Mouse (Mus musculus) neutrophil, adult 5-6 weeks (primary cell): ENCODE data around the gene Tmem151b. TPM values are rescaled to one million over a fixed set of nuclear protein-coding genes. Genes with fewer than 3 reads are reported as not detected.
A peak's percentile ranks its signal among the peaks of the same experiment; 100 is the strongest.

Experiments
- ATAC-seq: fragments of 151-379, 151-347 bp; 2 replicates; pipeline ENCODE4 v1.8.0; 2017; ENCODE audit warnings: mild to moderate bottlenecking, moderate TSS enrichment; ENCODE audit not compliant: insufficient number of reproducible peaks, poor library complexity, low FRiP score, severe bottlenecking; ENCODE audit errors: extremely low read depth
- total RNA-seq: library from RNA; stranded (forward); fragments of 200-1000 nt; gene quantifications from 2 replicates; pipeline ENCODE4 v1.2.3, GENCODE M21; 2017

The Tmem151b gene
- total RNA-seq = 0.12 and 0.23 TPM in 2 replicates

DNA sequence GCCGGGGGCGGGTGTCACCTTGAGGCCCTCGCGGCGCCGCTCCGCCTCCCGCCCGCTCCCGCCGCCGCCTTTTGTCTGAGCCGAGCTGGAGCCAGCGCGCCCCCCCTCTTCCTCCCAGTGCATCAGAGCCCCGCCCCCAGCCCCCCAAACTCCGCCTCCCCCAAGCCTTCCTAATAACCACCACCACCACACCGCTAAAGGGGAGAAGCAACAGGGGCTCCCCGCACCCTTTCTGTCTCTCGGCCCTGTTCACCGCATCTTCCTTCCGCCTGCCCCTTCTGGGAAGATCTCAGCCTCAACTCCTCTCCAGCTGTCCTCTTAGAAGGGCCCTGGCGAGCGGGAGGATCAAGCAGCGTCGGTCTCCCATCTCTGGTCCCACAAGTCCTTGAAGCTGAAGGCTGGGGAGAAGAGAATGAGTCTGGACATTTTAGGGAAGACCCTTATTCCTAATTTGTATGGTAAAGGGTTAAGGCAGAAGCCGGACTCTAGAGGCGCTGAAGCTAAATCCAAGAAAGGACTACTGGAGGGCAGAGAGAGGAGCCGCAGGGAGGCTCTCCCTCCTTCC, at the start of gene Tmem151b:
Gene Tmem151b, minus strand, starts transcription at position 61 of the 565 bp plus-strand sequence.
- no peak for ATAC-seq

DNA sequence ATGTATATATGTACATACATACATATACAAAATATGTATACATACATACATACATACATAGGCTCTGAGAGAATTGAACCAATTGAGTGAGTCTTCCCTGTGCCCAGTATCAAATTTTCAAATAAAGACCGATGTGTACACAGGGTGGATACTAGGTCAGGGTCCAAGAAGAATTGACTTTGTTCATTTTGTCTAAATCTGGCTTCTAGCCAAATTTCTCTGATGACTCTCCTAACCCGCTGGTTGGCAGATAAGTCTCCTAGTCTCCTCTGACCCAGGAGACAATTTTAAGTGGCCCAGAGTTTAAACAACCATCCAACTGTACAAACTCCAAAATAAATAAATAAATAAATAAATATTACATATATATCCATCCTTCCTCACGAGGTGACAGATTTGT, 49.4 kb upstream of the Tmem151b start:
- no peak for ATAC-seq

DNA sequence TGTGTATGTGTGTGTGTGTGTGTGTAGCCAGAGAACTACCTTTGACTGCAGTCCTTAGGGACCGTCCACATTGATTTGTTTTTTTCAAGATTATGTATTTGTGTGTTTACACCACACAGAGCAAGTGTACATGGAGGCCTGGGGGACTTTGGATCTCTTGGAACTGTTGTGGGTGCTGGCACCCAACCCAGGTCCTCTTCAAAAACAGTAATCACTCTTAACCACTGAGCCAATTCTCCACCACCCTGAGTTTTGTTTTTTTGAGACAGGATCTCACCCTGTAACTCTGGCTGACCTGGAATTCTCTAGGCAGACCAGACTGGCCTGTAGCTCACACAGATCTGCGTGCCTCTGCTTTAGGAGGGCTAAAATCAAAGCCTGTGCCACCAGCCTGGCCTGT, 48.9 kb upstream of the Tmem151b start:
- ATAC-seq = no peak

DNA sequence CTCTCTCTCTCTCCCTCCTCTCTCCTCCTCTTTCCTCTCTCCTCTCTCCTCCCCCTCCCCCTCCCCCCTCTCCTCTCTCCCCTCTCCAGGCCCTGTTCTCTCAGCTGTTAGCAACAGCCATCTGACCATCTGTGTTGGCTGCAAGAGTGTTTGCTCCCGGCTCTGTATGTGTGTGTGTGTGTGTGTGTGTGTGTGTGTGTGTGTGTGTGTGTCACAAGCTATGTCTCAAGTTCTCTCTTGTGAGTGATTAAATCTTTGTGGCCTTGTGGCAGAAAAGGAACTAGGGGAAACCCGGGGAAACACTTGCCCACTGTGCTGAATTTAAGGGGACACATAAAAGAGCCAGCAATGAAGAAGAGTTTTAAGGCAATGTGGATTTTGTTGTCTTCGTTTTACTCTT, 48.3 kb upstream of the Tmem151b start:
- ATAC-seq = no peak

DNA sequence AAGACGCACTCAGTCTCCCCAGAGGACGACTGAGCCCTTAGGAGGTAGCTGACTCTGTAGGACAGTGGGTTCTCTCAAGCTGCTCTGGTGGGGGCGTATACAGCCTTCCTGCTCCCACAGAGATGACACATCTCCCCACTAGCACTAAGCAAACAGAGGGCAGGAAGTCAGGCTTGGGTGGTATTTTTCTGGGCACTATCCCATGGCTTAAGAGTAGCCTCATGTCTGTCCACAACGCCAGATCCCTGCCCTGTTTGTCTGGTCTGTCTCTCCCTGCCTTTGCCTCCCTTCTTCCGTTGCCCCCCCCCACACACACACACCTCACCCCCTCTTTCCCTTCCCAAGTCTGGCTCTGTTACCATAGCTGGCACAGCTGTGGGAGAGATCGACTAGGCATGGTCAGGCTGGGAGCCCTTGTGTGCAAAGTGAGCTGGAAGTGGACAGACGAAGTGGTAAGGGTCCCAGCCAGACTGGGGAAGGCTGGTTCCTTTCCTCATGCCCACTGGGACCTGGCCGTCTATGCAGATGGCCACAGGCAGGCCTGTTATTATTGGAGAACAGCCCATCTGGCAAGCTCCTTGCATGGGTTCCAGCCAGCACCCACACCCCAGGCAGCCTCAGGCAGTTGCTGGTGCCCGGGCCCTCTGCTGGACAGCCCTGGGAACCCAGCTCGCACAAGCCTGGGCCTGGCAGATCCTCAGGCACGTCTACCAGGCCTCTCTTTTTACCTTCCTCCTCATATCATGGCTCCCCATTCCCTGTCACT, 47.3 kb upstream of the Tmem151b start:
- peak; percentile 58 for ATAC-seq

DNA sequence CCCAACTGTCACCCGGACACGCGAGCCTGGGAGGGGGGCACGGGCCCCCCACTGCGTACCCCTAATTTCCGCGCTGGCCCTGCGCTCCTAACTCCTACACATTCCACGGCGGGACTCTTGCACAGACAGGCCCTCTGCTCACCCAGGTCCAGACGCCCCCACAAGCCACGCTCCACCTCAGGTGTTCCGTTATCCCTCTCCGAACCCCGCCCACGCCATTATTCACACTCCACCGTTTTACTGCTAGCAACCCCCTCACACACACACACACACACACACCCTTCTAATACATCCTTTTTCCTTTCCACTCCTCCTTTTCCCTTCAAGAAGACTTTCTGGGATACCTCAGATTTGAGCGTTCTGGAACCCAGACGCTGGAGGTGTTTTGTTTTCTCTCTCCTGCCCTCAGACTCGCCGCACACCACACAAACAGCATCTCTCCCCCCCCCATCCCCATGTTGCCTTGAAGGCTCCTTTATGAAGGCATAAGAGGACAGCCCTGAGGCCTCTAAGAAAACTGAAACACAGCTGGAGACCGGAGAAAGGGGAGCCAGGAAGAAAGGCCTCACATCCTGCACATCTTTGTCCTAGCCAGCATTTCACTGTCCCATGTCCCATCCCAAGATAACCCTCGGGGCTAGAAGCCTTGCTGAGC, 46.4 kb upstream of the Tmem151b start:
- no peak for ATAC-seq

DNA sequence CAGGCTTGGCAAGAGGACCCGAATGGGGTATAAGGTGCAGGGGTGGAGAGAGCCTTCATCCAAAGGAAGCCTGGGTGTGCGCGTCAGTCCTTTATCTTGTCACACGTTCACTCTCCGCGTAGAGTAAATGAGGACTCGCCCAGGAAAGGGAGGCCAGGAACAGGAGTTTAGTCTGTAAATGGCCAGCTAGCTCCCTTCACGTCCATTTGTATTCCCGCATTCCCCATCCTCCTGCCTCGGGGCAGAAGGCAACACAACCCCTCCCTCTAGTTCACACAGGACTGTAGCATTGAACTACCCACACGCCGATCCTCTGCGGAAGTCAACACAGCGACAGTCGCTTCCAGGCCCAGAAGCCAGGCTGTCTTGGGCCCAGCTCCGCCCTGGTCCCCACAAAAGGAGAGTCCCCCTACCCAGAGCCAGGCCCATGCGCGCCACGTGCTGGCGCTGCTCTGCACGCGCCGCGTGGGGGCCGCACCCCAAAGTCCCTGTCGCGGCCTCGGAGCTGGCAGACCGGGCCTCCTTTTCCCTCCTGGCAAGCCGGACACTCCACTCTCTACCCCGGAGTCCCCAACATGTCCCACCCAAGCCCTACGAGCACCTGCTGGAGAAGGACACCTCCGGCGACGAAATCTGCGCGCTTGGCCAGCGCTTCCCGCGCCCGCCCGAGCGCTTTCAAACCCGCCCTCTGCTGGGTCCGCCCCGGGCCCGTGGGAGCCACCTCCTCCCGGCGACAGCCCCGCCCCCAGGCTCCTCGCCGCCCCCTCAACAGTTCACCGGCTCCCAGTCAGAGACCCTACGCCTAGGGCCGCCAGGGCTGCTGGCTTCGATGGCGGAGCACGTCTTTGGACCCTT, 45.6 kb upstream of the Tmem151b start:
- ATAC-seq = peak; percentile 35

DNA sequence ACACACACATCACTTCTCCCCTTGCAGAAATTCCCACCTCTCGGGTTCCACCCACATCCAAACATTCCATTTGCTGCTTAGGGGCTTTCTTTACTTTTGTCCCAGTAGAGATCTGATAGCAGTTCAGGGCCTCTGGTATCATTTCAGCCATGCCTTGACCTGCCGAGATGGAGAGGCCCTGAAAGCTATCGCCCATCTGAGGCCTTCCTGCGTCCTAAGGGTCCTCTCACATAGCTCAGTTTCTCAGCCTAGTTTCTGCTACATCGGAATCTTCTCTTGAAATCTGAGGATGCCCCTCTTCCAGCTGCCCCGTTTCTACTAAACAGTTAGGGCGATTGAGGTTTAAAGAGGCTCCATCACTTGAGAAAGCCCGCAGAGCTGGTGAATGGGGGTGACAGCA, 44.7 kb upstream of the Tmem151b start:
- no peak for ATAC-seq

DNA sequence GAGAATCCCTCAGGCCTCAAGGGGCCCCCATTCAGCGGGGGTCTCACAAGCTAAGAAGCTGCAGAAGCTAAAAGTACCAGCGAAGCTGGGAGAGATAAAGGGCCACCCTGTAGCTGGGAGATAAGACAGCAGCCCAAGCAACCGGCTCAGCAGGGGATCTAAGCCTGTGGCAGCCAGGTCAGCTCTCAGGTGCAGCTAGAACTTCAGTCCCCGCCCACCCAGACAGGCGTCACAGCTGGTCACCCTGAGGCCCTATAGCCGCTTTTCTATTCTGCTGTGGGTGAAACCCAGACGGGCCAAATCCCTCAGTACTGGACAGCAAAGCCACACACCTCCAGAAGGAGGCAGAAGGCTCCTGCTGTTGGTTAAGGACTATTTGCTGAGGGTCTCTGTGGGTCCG, 44.0 kb upstream of the Tmem151b start:
- no peak for ATAC-seq

DNA sequence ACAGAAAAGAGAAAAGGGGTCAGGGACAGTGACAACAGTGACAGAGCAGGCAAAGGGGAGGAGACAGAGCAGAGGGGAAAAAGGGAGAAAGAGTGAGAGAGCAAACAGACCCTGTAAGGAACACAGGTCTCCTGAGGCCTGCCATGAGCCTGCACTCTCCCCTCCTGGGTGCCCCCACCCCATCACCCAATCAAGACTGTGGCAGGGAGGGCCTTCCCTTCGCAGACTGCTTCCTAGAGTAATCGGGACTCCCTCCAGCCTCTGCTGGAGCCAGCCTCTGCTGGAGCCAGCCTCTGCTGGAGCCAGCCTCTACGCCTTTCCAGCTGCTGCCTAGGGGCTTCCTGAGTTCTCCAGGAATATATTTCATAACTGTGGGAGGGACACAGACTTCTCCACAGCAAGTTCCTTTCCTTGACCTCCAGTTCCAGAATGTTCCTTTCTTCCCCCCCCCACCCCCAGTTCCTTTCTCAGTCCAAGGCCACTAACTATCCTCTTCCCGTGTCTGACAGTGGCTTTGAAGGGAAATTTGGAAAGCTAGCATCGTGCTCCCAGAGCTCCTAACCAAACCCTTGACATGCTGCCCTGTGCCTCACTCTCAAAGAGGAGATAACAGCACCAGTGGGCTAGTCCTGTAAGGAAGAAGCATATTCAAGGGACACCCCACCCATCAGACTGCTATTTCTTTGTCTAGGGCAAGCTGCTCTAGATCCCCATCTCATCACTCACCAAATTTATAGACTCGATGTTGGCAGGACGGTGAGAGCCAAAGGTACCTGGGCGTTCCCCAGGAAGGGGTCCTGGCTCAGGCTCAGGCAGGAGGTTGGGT, 43.3 kb upstream of the Tmem151b start:
- no peak for ATAC-seq

DNA sequence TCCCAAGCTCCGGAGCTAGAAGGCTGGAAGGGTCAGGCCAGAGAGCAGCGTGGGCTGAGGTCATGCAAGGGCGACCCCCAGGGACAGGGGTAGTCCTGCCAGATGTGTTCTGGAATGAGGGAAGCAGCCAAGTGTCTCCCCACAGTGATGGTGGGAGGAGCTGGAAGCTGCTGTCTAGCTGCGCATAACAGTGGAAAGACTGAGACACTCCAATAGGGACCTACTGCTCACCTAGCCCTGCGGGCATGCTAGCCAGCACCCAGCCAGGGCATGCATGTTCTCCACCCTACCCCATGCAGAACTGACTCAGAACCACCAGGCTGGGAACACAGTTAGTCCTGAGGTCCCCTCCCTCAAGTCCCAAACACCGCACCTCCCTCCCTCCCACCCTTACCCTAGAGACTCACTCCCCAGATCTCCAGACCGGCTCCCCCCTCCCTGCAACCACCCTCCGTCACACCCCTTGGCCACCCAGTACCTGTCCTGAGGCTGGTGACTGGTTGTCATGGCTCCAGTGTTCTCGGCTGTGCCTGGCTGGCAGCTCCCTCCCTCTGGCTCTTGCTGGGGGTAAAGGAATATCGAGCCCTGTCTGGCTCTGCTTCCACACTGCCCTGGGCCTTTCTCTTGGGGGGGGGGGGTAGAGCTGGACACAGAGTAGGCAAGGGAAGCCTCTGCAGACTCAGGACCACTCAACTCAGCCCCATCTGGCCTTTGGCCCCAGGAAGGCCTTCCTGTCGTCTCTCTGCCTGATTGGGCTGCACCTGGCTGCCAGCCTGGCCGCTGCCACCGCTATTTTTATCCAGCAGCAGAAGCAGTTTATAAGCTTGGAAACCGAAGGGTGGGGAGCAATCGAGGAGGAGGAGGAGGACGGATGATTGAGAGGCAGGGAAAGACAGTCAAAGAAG, 42.5 kb upstream of the Tmem151b start:
- ATAC-seq = no peak

DNA sequence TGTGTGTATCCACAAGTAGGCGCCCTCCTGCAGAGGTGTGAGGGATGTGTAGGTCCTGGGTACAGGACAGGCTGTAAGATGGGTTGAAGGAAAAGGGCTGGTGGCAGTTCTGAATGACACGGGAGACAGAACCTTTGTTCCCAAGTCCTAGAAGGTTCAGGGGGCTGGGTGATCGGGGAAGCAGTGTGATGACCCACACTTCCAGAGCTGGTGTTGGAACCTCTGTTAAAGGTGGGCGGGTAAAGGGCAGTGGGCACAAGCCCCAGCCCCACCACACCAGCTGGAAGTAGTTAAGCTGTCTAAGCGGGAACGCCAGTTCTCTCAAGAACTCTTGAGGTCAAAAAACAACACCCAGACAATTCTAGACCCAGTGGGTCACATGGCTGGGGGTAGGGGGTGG, 40.9 kb upstream of the Tmem151b start:
- no peak for ATAC-seq

DNA sequence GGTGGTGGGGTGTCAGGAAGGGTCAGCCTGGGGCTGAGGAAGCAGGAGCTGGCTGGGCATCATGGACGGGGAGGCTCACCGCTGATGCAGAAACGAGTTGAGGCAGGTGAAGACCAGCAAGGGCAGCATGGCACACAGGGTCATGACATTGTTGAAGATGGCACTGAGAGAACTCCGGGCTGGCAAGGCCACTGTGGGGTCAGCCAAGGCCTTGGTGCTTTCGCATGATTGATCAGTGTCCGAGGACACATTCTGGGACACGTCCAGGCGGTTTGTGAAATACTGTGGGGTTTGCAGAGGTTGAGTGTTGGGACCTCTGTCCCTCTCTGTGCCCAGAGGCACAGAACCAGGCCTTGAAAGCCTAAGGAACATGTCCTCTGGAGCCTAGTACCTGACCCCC, 40.4 kb upstream of the Tmem151b start:
- ATAC-seq = no peak

DNA sequence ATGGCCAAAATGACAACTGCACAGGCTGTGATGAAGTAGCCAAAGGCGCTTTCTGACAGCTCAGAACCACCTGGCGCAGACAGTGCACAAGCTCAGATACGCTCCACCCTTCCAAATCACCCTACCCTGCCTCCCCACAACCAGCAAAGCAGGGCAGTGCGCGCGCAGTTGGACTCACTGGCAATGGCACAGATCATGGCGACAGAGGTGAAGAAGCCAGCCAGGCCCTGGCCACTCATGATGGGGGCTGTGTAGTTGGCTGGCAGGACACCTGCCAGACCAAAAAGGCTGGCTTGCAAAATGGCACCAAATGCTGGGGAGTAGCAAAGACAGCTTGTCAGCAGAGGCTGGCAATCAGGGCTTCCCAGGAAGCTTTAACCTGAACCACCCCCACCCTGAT, 39.8 kb upstream of the Tmem151b start:
- no peak for ATAC-seq

DNA sequence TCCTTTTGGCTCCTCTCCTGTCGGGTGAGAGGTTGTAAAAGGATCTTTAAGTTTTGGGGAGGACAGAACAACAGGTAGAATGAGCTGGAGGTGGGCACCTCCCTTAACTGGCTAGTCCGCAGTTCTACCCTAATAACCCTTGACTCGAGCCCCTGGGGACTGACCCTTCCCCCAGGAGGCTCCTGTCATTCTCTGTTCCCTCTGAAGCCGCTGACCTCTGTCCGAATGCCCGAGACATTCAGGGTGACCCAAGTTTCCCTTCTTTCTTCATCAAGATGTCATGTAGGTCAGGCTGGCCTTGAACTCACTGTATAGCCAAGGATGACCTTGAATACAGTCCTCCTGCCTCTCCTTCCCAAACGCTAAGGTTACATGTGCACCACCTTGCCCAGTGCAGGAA, 38.9 kb upstream of the Tmem151b start:
- ATAC-seq = no peak

DNA sequence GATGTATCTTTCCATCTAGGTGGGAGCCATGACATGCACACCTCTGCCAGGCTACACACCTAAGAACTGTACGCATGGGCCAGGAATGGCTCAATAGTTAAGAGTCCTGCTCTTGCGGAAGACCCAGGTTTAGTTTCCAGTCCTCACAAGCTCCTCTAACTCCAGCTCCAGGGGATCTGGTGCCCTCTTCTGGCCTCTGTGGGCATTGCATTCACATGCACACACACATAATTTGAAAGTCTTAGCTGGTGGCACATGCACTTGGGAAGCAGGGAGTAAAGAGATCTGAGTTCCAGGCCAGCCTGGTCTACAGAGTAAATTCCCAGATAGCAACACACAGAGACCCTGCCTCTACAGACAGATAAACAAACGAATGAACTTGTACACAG, 37.0 kb upstream of the Tmem151b start:
- ATAC-seq = no peak

DNA sequence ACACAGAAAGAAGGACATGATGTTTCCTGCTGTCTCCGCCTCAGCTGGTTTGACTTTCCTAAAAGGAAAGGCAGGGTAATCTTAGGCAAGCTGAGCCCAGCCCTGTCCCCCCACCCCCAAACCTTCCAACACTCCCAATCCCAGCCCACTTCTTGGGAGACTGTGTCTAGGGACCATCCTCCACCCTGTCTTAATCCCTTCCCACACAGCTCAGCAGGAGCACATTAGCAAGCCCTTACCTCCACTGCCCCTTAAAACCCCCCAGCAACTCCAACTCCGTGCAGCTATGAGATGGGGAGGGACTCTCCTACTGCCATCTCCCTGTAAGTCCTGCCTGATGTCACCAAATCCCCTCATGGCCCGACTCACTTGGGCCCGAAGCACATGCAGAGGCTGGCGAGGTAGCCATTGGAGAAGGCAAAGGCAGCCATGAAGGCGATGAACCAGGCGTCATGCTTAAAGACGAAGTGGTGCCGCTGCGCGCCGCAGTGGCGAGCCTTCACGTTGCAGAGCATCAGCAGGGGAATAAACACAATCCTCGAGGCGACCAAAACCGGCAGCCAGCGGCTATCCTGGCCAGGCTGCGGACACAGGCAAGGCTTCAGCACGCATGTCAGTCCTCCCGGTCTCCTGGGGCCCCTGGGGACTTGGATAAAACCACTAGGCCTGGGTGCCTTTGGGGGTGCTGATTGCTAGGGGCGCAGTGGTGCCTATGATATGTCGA, 36.4 kb upstream of the Tmem151b start:
- no peak for ATAC-seq
